Mouse (Mus musculus) spleen, adult 10 weeks (tissue): ENCODE measurements around the gene Ptch1. TPM values are rescaled to one million over a fixed set of nuclear protein-coding genes. Genes with fewer than 3 reads are reported as not detected.

Experiments used
- polyA plus RNA-seq: library from polyadenylated mRNA; stranded (reverse); fragments of 350-450 nt; fragmentation: Illumina TruSeq; extraction: RNeasy Lipid Tissue Mini Kit (QIAGEN cat#74804); gene quantifications from one replicate; pipeline ENCODE4 v1.2.3, GENCODE M21; 2015; ENCODE audit warnings: low replicate concordance; ENCODE audit not compliant: insufficient read depth

The Ptch1 gene
- 14.7 TPM for polyA plus RNA-seq

DNA sequence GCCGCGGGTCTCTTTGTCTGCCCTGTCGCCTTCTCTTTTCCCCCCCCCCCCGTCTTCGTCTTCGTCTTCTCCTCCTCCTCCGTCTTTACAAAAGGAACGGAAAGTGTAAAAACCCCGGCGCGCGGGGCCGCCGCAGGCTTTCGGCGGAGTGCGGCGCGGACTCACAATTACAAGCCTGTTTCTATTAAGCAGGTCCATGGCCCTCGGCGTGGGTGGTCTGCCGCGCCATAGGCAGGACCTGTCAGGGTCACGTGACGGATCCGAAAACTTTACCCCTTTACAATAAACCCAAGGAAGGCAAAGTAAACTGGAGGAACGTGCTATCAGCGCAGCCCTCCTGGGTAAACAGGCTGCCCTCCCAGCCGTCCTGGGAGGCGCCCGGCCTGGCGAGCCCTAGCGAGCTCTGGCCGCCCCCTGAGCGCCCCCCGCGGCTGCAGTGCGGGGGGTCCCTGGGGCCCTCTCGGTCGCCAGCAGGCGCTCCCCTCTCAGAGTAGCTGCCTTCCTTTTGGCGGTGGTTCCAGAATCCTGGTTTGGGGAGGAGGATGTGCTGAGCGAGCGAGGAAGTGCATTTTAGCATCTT lies at the start of gene Ptch1:
Gene Ptch1 (minus strand): TSS at position 343 of the 580 bp plus-strand sequence.

DNA sequence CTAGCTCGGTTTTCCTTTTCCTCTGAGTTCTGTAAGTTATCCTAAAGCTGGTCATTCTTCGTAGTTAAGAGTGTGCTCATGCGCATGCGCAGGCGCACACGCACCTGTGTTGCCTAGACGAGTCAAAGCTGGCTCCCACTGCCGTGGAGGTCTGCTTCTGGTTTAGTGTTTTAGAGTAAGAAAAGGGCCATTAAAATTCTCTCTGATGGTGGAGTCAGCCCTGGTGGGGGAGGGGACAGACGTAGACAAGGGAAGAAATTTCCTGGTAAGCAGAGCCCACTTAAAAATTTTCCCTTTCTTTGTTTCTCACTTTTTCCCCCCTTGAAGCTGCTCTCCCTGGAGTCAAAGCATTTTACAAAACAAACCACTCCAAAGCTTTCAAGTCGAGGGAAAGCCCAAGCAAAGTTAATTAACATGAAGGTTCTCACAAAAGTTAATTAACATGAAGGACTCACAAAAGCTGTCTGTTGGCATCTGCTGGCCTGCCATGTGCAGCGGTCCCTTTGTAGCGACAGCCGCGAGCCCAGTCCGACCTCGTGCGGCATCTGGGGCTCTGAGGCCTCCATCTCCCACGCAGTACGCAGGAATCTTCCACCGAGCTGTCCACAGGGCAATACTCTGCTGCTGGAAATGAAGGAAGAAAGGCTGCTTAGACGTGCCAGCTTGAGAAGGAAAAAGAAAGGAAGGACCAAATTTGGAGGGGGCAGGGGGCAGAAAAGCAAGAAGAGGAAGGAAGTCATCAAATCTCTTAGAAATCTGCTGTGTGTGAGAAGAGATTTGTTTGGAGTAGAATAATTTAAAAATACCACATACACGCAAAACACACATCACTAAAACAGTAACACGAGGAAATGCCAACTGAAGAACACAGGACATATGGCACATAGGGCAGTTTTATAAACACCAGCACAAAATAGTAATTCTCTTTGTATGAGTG lies 76.5 kb downstream of the Ptch1 start, which contains the start of gene Fancc:
Gene Fancc (minus strand): TSS at position 633 of the 937 bp plus-strand sequence.

Other genes starting within 250 kb of the Ptch1 start
- 17.9 TPM for gene Fancc, start 76.3 kb downstream of the Ptch1 start, polyA plus RNA-seq
- 38.5 TPM for gene Ercc6l2, start 241.6 kb upstream of the Ptch1 start, polyA plus RNA-seq